Mouse (Mus musculus) spleen, adult 2 months (tissue): ENCODE results near the gene Rnf4.

ENCODE experiments used
- CTCF ChIP-seq: fragments of 200-500 bp; IDR thresholded peaks from 2 replicates; pipeline ENCODE4 v1.5.1; 2011; ENCODE audit warnings: mild to moderate bottlenecking, inconsistent platforms; ENCODE audit not compliant: insufficient read depth, insufficient read length, insufficient replicate concordance; ENCODE audit errors: extremely low read depth
- POLR2A ChIP-seq: fragments of 200-500 bp; IDR thresholded peaks from 2 replicates; pipeline ENCODE4 v1.6.1; 2011; ENCODE audit warnings: low read depth, low read length, inconsistent platforms

DNA sequence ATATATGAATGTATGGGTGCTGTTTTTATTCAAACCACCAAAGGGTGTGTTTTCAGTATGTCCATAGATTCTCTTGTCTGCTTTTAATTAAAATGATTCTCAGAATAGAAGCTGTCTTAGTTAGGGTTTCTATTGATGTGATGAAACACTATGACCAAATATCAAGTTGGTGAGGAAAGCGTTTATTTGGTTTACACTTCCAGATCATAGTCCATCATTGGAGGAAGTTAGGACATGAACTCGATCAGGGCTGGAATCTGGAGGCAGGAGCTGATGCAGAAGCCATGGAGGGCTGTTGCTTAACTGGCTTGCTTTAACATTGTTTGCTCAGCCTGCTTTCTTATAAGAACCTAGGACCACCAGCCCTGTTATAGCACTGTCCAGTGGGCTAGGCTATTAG lies 45.6 kb downstream of the Rnf4 start:
- TF ChIP-seq CTCF: no peak
- TF ChIP-seq POLR2A: no peak
